In genomic region chr8:81736103-81736502, GRCm38 (mm10) we compare ENCODE assay signal across 23 mouse cellular contexts.
"Had no signal": no experiment of that assay in that cellular context is flagged by ENCODE, and none has a peak within 500 bp of the region (broad histone marks: within the 10 kb centered on the region; RNA-seq: fewer than 3 reads in every experiment).

No protein-coding gene starts in this region.

- H3K27ac ChIP-seq: liver, embryonic 15.5 days; lung, embryonic 15.5 days; macrophage; midbrain, embryonic 12.5 days; neural tube, embryonic 13.5 days; neural tube, embryonic 15.5 days had no signal

- H3K4me3 ChIP-seq: liver, embryonic 15.5 days; lung, embryonic 15.5 days; megakaryocyte, embryonic 14.5 days; midbrain, embryonic 12.5 days; myocyte; neural tube, embryonic 13.5 days; neural tube, embryonic 15.5 days had no signal

- DNase-seq: liver, postnatal 0 days; lung, adult 2 months; lung, postnatal 14 days; lung, postnatal 36 days; midbrain, embryonic 14.5 days; retina, postnatal 1 day; right cerebral cortex, adult 18-20 months; right cerebral cortex, postnatal 25 days; right cerebral cortex, postnatal 4 days; spleen, adult 18-20 months; thymus, adult 18-20 months; thymus, postnatal 14 days; thymus, postnatal 4 days had no signal

- H3K9me3 ChIP-seq: liver, embryonic 15.5 days; lung, embryonic 15.5 days; megakaryocyte, embryonic 14.5 days; midbrain, embryonic 12.5 days; neural tube, embryonic 13.5 days; neural tube, embryonic 15.5 days had no signal

- H3K4me1 ChIP-seq: liver, embryonic 15.5 days; lung, embryonic 15.5 days; midbrain, embryonic 12.5 days; neural tube, embryonic 13.5 days; neural tube, embryonic 15.5 days had no signal

- H3K27me3 ChIP-seq: liver, embryonic 15.5 days; lung, embryonic 15.5 days; megakaryocyte, embryonic 14.5 days; midbrain, embryonic 12.5 days; neural tube, embryonic 13.5 days; neural tube, embryonic 15.5 days had no signal

- ATAC-seq: liver, postnatal 0 days; lung, postnatal 0 days; midbrain, embryonic 16.5 days had no signal

- H3K9ac ChIP-seq: liver, embryonic 15.5 days; liver, postnatal 0 days; lung, embryonic 15.5 days; midbrain, embryonic 12.5 days; neural tube, embryonic 13.5 days; neural tube, embryonic 15.5 days had no signal

- H3K36me3 ChIP-seq: liver, embryonic 15.5 days; lung, embryonic 15.5 days; midbrain, embryonic 12.5 days; neural tube, embryonic 13.5 days; neural tube, embryonic 15.5 days had no signal

- H3K4me2 ChIP-seq: liver, embryonic 15.5 days; lung, embryonic 15.5 days; midbrain, embryonic 12.5 days; neural tube, embryonic 13.5 days; neural tube, embryonic 15.5 days had no signal
